Mouse (Mus musculus) thymus, postnatal 4 days (tissue): ENCODE results near the gene Cisd1.

Source experiments
- DNase-seq: peaks from one replicate; pipeline ENCODE4 v3.0.0; 2021

The Cisd1 gene

DNA sequence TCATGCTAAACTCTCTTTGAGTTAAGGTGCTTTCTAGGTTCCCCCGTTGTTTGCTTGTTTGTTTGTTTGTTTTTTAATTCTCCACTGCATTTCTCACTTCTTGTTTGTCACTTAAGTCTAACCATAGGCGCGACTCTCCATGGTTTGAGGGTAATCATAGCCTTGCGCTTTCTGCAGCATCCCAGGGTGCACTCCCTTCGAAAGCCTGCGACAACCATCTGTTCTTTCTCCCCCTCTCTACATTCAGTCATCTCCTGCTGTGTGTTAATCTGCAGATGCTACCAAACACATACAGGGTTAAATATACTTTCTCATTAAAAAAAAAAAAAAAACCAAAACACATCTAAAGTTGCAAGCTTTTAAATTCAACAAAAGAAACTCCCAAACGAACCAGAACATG lies 28.3 kb downstream of the Cisd1 start:
- DNase-seq, result no peak

DNA sequence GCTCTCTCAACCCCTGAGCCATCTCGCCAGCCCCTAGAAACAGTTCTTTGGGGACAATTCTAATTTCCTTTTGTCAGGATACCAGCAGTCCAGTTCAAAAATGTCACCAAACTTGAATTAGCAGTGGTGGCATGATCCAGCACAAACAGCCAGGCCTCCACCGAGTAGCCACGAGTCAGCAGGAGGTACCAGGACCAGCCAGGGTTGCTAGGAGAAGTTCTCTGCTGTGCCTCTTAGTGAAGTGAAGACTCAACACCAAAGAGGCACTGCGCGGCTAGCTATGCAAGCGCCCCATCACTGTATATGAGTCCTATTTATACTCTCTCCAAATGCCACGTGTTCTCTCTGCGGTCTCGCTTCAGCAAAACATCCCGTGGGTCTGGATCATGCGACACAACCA lies 28.7 kb downstream of the Cisd1 start:
- DNase-seq, result no peak

DNA sequence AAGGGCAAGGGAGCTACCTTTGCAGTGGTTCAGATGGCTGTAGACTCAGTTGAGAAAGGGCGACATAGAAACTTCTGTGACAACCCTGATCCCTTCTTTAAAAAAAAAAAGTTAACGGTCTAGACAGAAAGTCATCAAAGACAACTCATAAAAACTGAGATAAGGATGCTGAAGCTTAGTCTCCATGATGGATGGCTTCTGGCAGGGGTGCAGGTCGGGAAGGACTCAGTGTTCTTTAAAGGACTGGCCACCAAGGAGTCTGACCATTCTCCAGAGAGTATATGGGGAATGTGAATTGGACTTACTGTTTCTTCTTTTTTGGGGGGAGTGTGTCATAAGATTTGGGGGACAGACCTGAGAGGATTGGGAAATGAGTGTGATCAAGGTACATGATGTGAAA lies 30.2 kb downstream of the Cisd1 start:
- no peak for DNase-seq

- DNase-seq, result no peak
These were observed 34.5 kb downstream of the Cisd1 start for GRCm38 (mm10) chr10:71310288-71310687.

DNA sequence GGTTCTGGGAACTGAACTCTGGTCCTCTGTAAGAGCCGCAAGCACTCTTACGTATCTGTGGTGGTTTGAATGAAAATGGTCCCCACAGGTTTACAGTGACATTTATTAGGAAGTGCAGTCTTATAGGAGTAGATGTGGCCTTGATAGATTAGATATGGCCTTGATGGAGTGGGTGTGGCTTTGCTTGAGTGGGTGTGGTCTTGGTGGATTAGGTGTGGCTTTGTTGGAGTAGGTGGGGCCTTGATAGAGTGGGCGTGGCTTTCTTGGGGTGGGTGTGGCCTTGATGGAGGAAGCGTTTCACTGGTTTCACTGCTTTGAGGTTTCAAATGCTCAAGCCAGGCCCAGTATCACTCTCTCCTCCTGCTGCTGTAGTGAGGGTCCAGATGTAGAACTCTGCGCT lies 36.6 kb downstream of the Cisd1 start:
- DNase-seq, result no peak

DNA sequence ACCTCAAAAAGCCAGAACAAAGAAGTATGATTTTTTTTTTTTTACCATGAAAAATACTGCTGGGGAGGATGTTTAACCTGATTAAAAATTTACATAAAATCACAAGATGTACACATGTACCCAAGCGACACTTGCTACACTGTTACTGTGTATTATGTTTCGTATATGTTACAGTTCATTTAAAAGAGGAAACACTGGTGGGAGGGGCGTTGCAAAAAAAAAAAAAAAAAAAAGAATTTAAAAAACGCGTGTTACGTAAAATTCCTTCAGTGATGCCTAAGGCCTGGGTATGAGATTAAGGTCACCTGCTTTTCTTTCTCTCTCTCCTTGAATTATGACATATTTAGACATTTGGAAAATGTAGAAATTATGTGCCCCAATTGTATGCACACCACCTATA lies 38.0 kb downstream of the Cisd1 start:
- no peak for DNase-seq

DNA sequence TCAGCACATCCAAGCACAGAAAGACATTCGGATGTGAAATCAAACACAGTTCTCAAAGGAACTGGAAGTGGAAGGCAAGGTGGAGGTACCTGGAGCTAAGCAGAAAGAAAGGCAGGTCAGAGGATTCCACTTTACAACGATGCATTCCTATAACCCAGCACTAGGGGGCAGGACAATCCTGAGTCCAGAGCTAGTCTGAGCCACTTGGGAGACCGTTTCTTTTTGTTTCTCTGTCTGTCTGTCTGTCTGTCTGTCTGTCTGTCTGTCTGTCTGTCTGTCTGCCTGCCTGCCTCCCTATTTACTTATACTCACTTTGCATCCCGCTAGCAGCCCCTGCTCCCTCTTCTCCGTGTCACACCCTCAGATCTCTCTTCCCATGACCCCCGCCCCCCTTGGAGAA lies 38.6 kb downstream of the Cisd1 start:
- peak; percentile 72 for DNase-seq

GRCm38 (mm10) chr10:71302490-71302889 lies 42.3 kb downstream of the Cisd1 start:
- DNase-seq, result peak; percentile 66

DNA sequence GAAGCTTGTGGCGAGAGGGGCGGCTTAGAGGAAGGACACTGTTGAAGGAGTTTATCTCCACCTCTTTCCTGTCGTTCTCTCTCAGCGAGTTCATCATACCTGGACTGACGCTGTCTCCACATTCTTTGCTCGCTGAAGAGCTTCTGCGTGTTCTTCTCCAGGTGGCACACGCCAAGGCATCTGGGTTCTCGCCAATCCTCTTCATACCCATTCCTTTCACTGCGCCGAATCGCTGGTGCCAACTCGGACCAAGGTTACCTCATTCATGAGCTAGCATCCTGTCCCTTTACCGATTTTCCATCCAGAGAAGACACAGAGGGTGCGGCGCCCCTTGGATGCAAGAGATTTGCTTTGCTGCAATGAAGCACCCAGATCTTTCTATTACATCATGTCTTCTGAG lies 44.6 kb downstream of the Cisd1 start:
- peak; percentile 38 for DNase-seq

DNA sequence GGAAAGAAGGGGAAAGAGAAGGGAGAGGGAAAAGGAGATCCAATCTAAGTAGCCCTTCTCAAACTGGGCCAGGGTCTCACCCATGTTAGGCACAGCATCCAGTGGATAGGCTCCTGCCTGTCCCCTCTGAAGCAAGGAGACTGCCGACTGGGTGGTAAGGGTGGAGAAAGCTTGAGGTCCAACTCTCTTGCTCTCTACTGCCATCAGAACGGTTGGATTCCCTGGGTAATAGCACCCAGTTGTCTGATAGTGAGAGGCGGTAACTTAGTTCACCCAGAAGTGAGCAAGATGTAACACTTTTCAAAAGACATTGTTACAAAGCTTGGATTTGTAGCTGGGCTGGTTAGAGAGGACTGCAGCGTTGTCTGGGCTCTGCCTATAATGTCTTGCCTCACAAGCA lies 51.5 kb downstream of the Cisd1 start:
- DNase-seq, result peak; percentile 19

DNA sequence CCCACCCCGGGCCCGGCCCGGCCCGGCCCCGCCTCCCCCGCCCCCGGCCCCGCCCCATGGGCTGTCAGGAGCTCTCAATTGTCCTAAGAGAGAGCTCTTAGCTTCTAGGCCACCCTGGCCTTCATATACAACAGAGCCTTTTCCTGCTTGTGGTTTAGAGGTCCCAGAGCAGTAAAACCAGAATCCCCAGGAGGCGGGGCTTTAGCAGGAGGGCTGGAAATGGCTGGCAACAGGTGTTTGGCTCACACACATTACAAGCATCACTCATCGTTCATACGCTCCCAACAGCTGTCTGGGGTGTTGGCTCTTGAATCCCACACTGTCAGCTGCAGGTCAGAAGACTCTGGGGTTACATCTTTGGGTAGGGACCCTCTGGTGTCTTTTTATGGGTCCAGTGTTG lies 52.5 kb downstream of the Cisd1 start:
- peak; percentile 62 for DNase-seq

DNA sequence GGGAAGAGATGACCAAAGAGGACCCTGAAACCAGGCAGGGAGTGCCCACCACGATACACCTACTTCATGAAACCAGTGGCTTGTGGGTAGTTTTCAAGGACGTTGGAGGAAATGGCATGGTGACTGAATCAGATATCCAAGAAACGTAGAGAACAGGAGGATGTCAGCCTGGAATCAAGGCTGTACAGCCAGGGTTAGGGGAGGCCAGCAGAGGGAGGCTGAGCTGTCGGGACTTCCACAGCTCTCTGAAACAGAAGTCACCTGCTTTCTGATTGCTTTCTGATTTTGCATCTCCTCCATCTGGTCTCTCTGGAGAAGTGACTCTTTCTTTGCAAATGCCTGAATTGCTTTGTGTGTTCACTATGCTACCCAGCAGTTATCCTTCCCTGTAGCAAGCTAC lies 53.0 kb downstream of the Cisd1 start:
- peak; percentile 37 for DNase-seq

GRCm38 (mm10) chr10:71291179-71291661 lies 53.5 kb downstream of the Cisd1 start:
- peak; percentile 19 for DNase-seq

GRCm38 (mm10) chr10:71285126-71285580 lies 59.6 kb downstream of the Cisd1 start, which contains the start of gene Ube2d1:
TSS of gene Ube2d1 (minus strand) at chr10:71285262.
- peak; percentile 91 for DNase-seq

GRCm38 (mm10) chr10:71284511-71285125 lies 60.1 kb downstream of the Cisd1 start:
- DNase-seq, result no peak

GRCm38 (mm10) chr10:71284131-71284510 lies 60.6 kb downstream of the Cisd1 start:
- DNase-seq, result no peak
